Mouse (Mus musculus) right cerebral cortex, postnatal 4 days (tissue): ENCODE results near the gene Mtor.

Source experiments
- DNase-seq: peaks from one replicate; pipeline ENCODE4 v3.0.0-alpha.2; 2022

Gene Mtor

DNA sequence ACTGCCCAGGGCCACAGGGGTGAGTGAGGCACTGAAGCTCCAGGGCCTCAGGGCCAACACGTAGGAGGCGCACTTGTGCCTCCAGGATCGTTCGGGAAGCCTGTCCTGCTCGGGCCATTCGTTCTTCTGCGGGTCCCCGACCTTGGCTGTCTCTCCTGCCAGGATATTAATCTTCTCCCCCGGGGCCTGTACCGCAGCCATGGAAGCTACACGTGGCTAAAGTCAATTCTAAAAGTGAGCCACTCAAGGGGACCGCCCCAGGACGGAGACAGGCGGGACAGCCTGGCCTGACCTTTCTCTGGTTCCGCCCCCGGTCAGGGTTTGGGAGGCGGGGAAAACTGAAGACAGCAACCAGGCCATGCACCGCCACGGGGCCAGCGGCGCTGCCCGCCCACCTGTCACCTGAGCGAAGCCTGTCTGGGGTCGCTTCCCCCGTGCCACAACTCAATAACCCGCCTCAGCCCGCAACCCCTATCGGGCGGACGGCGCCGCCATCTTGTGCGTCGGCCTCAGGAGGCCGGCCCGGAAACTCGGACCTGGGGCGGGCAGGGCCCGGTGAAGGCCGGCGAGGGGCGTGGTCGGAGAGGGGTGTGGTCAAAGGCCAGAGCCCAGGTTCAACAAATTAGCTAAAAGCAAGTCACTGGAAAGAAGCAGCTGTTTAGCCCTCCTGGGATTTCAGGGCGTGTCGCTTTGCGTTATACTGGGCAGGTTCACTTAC, 4.0 kb upstream of the Mtor start, which contains the start of gene Ubiad1:
Ubiad1 (minus strand) TSS at position 522 of the 718 bp plus-strand sequence.
- DNase-seq = peak; percentile 77

DNA sequence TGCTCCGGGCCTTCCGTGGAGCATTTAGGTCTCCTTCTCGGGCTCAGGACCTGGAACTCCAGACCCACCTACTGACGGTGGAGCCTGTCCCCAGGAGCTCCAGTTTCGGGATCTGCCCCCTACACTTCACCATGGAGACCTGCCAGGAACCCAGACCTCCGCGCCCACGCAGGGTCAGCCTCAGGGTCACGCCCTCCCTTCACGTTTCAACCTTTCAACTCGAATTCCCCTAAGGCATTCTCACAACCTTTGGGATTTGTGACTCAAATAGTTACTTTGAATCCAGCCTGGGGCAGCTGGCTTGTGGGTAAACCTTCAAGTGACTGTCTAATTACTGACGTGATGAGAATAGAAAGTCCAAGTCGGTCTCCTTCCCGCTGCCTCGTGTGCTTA, 438 bp downstream of the Mtor start:
- DNase-seq = no peak

DNA sequence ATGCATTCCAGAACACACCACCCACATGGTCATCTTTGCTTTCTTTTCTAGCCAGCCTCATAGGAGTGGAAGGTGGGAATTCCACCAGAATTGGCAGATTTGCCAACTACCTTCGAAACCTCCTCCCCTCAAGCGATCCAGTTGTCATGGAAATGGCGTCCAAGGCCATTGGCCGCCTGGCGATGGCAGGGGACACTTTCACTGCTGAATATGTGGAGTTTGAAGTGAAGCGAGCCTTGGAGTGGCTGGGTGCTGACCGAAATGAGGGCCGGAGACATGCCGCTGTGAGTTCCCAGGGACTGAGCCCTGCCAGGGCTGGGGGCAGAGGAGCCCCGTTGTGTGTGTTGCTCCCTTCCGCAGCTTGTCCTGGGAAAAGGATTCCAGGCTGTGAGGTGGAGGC, 5.3 kb downstream of the Mtor start:
- no peak for DNase-seq

DNA sequence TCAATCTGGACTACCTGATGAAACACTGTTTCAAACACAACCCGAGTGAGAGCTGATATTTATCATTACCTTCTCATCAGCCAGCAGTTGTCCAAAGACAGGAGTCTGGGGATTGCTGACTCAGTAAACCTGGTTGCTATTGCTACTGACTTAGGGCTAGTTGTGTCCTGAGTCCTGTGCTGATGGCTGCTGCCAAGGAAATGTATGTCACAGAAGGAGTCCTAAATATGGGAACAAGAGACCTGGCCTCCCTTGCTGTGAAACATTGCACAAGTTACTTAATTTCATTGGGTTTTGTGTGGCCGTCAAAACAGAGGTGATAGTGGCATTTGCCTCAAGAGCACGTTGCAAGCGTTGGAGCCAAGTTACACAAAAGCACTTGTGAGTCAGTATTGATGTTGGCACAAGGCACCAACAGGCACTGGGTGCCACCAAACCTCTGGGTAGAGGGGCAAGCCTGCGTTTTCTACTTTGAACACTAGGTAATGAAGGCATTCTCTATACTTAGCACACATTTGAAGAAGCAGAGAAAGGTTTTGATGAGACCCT, 7.1 kb downstream of the Mtor start:
- DNase-seq = no peak

DNA sequence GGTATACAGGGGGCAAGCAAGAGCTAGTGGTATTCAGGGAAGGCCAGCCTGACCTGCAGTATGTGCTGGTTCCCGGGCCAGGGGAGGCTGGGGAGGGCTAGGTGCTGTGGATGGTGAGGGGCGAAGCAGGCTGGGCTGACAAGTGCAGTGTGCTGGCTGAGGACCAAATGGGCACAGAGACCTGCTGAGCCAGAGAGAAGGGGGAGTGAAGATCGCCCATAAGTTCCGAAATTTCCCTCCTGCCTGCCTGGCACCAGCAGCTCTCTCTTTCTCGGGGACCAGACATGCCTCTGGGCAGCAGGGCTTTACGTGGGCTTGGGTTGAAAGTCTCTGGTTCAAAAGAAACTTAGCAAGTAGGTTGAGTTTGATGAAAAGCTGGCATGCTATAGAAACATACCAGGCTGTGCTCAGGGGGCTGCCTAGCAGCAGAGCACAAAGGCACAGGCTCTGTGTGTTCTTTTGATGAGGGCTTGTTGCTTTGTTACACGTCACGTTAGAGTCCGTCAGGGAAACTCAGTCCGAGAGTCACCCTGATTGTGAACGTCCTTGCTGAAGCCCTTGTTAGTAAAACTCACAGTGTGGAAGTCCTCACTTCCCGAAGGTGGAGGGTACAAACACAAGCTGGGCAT, 12.4 kb downstream of the Mtor start:
- peak; percentile 43 for DNase-seq

DNA sequence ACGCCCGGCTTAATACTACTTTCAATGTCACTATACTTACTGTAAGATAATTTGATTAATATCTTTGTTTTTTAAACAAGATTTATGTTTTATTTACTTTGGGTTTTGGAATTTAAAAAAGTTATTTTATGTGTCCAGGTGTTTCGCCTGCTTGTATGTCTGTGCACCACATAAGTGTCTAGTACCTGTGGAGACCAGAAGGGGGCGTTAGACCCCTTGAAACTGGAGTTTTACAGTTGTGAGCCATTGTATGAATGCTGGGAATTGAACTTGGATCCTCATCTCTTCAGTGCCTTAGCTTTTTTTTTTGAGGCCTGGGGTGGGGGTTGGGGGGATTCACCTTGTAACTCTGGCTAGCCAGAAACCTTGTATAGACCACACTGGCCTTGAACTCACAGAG, 13.4 kb downstream of the Mtor start:
- DNase-seq = no peak

DNA sequence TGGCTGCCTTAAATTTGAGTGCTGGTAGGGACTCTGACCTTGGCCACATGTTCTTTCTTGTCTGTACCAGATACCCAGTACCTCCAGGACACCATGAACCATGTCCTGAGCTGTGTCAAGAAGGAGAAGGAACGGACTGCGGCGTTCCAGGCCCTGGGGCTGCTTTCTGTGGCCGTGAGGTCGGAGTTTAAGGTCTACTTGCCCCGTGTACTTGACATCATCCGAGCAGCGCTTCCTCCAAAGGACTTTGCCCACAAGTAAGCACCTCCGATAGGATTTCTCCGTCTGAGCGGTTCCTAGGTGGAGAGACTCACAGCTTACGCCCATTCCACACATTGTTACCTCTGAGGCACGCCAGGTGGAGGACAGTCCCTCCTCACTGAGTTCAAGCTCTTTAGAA, 14.3 kb downstream of the Mtor start:
- no peak for DNase-seq

DNA sequence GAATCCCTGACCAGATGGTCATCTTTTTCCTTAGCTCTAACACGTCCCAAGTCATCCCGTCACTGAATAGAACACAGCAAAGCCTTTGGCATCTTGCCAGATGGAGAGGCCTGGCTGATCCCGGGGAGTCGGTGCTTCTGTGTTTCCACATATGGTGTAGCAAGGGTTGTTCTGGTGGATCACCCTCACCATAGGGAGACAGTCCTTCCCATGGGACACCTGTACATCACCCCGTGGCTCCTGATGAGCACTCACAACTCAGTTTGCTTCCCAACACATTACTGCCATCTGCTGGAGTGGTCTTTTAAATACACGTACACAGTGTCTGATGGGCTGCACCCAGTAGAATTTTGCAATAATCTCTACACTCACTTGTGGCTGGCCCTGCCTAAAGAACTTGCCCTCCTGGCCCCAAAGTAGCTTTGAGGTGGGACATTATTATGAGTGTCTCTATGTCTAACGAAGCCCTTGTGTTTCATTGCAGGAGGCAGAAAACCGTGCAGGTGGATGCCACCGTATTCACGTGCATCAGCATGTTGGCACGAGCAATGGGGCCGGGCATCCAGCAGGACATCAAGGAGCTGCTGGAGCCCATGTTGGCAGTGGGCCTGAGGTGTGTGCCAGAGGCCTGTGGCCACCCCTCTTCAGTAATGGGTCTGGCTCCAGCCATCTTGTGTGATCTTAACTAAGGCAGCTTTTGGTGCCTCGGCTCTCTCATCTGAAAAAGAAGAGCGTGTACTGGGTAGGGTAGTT, 15.0 kb downstream of the Mtor start:
- peak; percentile 28 for DNase-seq

DNA sequence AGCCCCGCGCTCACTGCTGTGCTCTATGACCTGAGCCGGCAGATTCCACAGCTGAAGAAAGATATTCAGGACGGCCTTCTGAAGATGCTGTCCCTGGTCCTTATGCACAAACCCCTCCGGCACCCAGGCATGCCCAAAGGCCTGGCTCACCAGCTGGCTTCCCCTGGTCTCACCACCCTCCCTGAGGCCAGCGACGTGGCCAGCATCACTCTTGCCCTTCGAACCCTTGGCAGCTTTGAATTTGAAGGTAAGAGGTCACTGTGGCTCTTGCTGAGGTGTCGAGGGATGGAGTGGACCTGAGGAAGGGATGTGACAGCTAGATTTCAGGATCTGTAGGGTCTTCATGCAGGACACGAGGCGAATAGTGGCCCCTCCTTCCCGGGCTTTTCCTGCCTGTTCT, 15.9 kb downstream of the Mtor start:
- no peak for DNase-seq

DNA sequence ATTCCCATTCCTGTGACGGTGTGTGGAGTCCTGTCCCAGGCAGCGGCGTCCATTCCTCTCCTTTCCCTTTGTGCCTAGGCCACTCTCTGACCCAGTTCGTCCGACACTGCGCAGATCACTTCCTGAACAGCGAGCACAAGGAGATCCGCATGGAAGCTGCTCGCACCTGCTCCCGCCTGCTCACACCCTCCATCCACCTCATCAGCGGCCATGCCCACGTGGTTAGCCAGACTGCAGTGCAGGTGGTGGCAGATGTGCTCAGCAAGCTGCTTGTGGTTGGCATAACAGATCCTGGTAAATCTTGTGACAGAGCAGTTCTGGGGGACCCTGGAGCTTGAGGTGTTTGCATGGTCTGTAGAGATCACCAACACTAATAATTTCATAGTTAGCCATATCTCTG, 16.5 kb downstream of the Mtor start:
- no peak for DNase-seq

DNA sequence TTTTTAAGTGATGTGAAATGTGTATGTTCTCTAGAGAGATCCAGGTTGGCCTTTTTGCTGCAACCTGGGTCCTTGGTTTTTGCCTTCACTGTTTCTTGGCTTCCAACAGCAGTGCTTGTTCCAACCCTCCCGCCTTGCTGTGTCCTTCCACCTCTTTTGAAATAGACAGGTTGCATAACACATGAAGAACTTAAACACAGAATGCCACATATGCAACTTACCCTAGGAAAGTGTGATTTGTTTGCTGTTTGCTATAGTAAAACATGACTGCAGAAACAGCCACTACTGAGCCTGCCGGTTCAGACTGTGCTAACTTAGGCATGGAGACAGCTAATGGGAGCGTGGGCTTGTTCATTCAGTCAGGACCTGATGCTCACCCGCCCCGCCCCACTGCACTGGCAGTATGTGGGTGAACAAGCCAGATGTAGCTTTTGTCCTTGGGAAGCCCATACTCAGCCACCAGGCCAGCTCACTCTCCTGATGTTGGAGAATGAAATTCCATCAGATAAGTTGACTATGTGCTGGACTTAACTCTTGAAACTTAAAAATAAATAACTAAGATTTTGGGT, 18.2 kb downstream of the Mtor start:
- no peak for DNase-seq

DNA sequence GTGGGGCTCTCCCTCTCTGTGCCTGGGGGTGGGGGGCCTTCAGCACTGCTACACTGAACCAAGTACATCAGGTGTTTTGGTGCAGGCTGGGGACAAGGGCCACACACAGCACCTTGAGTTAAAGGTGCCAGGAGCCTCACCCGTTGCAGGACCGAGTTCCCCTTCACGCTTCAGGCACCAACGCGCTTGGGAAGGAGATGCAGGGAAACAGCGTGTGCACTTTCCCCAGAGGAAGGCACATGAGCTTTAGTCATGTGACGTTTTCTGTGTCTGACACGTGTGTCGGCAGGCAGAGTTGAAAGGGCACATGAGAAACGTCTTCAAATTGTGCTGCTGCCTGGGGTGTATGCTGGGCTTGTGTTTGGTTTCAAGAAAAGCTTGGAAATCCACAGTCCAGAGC, 20.0 kb downstream of the Mtor start:
- DNase-seq = no peak

DNA sequence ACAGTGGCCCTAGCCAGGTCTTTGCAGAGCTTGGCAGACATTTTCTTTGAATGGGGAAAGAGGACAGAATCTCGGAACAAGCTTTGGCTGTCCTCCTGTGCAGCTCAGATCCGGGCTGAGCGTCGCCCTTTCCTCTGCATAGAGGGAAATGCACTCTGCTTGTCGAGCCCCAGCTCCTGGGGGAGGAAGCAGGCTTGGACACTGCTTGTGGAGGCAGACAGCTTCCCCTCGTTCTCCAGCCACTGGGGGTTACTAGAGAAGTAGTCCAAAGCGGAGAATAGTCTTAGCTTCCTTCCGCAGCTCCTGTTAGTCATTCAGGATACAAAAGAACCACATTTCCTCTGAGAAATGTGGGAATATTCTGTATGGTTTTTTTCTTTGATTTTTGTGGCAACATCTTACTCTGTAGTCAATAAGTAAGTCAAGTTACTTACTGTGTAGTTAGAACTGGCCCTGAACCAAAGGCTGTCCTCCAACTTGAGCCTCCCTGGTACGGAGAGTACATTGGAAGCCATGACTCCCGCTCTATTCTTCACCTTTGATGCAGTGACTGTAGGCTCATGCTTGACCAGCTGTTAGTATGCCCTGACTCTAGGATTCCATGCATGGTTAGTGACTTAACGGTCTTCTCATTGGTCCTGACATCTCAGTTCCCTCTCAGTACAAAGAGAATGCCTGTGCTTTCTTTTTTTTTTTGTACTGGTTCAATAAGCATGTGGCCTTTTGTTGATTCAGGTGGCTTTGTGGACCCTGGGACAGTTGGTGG, 21.3 kb downstream of the Mtor start:
- DNase-seq = no peak

DNA sequence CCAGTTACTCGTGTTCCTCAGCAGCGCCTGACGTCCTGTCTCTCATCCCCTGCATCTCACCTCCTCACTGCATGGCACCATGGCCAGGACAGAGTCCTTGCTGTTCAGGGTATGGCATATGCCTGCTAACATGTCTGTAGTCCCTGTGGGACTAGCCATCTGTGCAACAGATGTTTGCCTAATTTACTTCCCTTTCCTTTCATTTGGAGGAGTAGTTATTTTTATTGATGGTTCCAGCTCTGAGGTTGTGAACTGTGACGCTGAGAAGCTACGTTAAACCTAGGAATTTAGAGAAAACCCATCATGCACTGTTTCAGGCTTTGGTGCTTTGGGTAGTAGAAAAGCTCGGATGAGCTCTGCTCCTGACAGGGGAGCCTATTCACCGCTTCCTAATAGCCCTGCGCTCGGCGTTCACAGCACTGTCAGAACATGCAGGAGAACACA, 23.0 kb downstream of the Mtor start:
- no peak for DNase-seq

DNA sequence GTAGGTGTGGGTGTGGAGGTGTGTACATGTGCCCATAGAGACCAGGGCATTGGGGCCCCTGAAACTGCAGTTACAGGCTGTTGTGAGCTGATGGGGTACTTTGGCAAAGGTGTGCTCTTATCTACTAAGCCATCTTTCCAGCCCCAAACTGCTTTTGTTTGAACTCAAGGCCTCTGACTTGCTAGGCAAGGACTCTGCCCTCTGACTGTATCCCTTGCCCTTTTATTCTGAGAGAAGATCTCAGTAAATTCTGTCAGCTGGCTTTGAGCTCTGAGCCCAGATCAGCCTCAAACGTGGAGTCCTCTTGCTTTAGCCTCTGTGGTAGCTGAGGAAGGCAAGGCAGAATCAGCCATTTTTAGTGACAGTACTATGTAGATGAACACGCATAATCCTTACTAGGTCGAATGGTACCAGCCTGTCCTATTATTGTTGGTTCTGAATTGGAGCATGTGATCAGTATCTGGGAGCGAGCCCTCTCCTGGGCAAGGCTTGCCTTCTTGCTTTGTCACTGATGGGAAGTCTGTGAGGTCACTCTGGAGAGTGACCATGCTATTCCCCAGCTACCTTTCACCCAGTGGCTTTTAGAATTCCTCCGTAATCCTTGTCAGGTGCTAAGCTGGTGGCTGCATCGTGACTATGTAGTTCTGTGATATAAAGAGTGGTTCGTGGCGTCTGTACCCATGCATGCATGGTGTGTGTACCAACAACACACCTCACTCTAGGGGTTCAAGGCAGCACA, 24.2 kb downstream of the Mtor start:
- DNase-seq = no peak

DNA sequence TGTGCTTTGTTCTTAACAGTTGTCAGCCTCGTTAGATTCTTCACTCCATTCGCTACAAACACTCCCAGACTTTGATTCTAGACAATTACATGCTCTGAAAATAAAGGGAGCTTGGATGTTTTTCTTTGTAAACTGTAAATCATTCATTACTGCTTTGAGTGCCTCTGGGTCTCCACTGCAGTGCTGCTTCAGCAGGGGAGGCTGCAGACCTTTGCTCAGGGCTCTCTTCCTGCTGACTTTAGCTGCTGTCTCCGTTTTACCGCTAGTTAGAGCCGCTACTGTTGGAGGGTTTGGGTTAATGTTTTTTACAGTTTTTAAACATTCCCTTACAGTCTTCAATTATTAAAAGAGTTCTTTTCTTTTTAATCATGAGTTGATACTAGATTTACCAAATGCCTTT, 25.1 kb downstream of the Mtor start:
- DNase-seq = no peak

DNA sequence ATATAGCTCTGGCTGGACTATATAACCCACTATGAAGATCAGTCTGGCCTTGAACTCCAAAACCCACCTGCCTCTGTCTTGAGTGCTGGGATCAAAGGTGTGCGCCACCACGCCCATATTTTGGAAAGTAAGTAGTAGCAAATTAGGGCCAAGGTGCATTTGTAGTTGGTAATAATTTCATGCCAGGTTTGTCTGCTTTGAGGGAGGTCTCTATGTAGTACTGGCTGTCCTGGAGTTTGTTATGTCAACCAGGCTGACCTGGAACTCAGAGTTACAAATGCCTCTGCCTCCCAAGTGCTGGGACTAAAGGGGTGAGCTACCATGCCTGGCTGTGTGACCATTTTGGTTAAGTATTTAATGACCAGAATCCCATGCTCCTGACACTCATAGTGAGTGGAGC, 31.8 kb downstream of the Mtor start:
- no peak for DNase-seq

DNA sequence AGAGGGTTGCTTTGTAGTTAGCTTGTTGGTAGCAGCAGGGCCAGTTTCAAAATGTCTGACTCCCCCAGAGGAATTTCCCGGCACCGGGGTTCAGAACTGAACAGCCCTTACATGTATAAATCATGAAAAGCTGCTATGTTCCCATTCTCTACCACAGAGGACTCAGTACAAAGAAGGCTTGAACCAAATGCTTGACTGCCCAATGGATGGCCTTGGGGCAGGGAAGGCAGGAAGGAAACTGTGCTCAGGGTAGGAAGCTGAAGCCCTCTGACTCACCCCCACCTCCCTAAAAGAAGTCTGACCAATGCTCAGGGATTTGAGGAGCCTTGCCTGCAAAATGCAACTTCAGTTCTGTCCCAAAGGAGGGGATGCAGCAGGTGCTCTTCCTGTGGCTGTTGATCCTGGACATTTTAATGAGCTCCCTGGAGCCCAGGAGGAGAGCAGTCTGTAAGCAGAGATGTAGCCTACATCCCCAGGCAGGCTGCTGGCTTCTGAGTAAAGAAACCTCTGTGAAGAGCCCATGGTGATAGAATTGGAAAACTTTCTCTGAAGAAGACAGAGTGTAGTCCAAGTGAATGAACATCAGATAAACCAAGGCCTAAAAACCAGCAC, 33.3 kb downstream of the Mtor start:
- DNase-seq = no peak

DNA sequence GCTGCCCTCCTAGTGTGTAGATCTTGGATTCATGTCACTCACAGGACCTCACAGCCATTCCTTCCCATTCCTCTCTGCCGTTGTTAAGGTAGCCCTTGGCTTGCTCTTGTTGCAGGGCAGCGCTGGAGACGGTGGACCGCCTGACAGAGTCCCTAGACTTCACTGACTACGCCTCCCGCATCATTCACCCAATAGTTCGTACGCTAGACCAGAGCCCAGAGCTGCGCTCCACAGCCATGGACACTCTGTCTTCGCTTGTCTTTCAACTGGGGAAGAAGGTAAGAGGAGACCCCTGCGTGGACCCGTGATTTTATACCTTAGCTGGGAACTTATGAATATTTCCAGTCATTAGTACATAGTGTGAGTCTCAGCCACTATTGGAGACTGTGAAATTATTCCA, 36.1 kb downstream of the Mtor start:
- DNase-seq = no peak

DNA sequence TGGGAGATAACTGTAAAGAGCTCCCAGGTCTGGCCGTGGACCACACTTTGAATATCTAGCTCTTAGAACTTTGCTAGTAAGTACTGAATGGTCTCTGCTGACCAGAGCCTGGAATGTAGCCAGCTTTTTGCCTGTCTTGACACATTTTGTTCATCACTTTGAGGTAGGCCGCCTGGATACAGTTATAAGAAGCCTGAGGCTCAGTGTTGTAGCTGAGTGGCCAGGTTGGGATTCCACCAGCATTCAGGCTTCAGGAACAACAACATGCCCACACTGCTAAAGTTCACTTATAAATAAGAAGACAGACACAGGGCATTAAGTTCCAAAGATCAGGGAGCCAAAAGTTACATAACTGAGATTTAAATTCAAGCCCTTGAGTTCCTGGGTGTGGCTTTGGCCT, 39.4 kb downstream of the Mtor start:
- no peak for DNase-seq

DNA sequence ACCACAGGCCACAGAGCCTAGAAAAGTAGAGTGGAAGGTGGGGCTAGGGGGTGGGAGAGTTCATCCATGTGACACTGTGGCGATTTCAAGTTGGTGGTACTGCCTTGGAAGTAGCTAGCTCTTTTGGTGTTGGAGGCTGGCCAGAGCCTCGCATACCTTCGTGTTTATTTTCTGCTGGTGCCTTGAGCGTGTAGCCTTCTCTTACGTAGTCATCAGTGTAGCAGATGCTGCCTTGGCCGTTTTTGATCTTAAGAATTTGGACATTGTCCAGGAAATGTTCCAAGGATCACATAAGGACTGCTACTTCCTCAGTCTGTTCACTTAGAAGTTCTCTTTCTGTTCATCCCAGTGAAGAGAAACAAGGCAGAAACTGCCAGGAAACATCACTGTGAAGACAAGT, 42.1 kb downstream of the Mtor start:
- no peak for DNase-seq

DNA sequence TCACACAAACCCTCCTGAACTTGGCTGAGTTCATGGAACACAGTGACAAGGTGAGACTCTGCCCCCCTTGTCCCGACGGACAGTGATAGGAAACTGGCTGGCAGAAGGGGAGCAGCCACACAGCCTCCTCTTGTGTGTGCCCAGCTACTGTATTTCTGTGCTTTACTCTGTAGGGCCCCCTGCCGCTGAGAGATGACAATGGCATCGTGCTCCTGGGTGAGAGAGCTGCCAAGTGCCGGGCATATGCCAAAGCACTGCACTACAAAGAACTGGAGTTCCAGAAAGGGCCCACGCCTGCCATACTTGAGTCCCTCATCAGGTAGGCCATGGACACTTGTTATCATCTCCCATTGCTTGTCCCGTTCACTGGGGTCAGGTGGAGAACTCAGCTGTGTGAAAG, 43.0 kb downstream of the Mtor start:
- DNase-seq = peak; percentile 40
